Mouse (Mus musculus): ENCODE measurements around the gene Rpgrip1l.
A peak's percentile ranks its signal among the peaks of the same experiment; 100 is the strongest.

The Rpgrip1l gene

DNA sequence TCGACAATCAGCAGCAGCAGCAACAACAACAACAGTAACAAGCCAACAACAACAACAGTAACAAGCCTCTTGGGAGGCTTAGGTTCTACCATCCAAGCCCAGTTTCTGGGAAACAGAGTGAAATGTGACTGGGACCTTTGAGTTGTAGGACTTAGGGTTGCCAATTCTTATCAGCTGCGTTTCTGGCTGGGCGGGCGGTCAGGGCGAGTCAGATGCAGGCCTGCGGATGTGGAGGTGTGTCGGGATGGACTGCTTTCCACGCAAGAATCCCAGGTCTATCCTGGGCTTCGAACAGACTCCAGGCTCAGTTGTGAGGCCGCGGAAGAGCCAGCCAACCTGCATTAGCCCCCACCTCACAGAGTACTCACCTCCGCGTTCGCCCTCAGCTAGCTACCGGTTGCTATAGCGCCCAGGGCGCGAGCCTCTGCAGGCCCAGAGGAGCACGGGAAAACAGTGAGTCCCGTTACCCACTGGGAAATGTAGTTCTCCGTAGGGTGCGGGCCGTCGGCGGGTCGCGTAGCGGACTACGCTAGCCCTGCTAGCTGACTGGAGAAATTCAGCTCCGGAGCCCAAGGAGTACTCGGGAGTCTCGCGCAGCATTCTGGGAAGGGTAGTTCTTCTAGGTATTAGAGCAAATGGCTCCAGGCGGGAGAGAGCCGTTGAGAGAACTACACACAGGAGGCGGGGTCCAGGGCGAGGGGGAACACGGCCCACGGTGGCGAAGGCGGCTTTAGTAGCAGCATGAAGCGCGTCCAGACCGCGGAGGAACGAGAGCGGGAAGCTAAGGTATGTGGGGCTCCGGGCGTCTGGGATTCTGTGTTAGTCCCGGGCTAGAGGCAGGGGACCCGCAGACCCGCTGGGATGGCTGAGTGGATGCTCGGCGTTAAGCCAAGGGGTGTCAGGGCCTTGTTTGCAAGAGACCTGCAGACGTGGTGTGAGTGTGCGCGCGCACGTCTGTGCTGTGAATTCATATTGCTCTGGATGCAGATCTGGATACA lies at the start of gene Rpgrip1l, which contains the start of gene Fto:
Gene Rpgrip1l (minus strand): TSS at position 428 of the 998 bp plus-strand sequence.
Gene Fto (plus strand): TSS at position 691 of the 998 bp plus-strand sequence.
- H3K4me1 ChIP-seq (replicated peaks; ENCODE audit: low read depth, low read length), result peaks cover 15% of the 10 kb centered on the region
- H3K4me3 ChIP-seq (replicated peaks; ENCODE audit: low read length), result peak within 1 kb of the TSS; percentile 87
- no peaks in the 10 kb centered on the region for H3K36me3 ChIP-seq (ENCODE audit: insufficient read depth, low read length)
- TF ChIP-seq CTCF (conservative IDR thresholded peaks at IDR 0.05; ENCODE audit: low read length) (peak; percentile 19), POU5F1 (IDR thresholded peaks at IDR 0.05; ENCODE audit: borderline replicate concordance, low read length) (no peak)
- no peaks in the 10 kb centered on the region for H3K9me3 ChIP-seq (ENCODE audit: low read length)
- no peaks in the 10 kb centered on the region for H3K27me3 ChIP-seq (ENCODE audit: insufficient read depth, low read length)

DNA sequence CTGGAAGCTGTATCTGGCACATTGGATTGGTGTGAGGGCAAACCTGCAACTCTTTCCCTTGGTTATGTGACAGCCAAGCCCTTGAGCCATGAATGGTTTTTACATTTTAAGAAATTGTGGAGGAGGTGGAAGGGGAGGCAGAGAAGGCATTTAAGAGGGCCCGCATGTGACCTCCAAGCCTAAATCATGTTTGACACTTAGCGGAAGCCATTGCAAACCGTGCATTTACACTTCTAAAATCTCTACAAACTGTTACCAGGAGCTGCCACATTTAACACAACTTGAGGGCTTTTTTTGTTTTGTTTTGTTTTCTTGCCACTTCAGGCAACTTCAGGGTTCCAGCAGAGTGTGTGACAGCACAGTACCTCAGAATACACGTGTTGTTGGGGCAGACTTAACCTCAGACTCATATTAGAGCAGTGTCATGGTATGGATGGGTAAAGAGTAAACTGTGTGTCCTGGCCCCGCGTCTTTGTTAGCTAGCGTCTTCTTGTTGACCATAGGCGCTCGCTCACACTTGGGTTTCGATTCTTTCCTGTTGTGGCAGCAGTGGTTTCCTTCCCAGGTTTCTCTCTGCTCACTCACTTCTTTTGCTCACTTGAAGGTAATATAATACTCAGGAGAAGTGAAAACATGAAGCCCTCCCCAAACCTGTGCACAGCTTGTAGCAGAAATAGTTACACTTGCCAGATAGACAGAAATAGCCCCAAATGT lies 47.7 kb upstream of the Rpgrip1l start:
- no peaks in the 10 kb centered on the region for H3K27me3 ChIP-seq (ENCODE audit: insufficient read depth, low read length)
- peaks cover 44% of the 10 kb centered on the region for H3K4me1 ChIP-seq (replicated peaks; ENCODE audit: low read depth, low read length)
- no peaks in the 10 kb centered on the region for H3K9me3 ChIP-seq (ENCODE audit: low read length)
- no peak for TF ChIP-seq NANOG (IDR thresholded peaks at IDR 0.05; ENCODE audit: borderline replicate concordance, low read length)
- TF ChIP-seq POU5F1 (IDR thresholded peaks at IDR 0.05; ENCODE audit: borderline replicate concordance, low read length), result no peak
- no peak overlapping the region for H3K4me3 ChIP-seq (replicated peaks; ENCODE audit: low read length)
- no peaks in the 10 kb centered on the region for H3K36me3 ChIP-seq (ENCODE audit: insufficient read depth, low read length)

DNA sequence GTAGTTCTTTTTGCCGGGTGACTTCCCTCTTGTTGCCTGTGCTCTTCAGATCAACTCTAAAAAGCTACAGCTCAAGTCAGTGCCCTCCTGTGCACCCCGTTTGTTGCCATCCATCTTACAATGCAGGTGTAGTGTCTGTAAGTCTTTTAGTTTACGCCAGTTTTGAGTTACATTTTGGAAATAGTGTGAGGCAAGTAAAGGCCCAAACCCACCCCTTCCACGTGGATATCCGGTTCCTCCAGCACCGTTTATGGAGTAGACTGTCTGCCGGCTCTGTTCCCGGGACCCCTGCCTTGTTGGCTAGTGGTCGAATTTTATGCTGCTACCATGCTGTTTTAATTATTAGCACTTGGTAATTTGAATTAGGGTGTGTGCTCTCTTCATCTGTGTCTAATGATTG lies 46.4 kb upstream of the Rpgrip1l start:
- TF ChIP-seq POU5F1 (IDR thresholded peaks at IDR 0.05; ENCODE audit: borderline replicate concordance, low read length) (no peak), CTCF (conservative IDR thresholded peaks at IDR 0.05; ENCODE audit: low read length) (no peak), NANOG (IDR thresholded peaks at IDR 0.05; ENCODE audit: borderline replicate concordance, low read length) (no peak)
- Histone ChIP-seq H3K9me3 (ENCODE audit: low read length) (no peaks in the 10 kb centered on the region), H3K4me3 (replicated peaks; ENCODE audit: low read length) (no peak overlapping the region), H3K36me3 (ENCODE audit: insufficient read depth, low read length) (no peaks in the 10 kb centered on the region), H3K4me1 (replicated peaks; ENCODE audit: low read depth, low read length) (peaks cover 44% of the 10 kb centered on the region), H3K27me3 (ENCODE audit: insufficient read depth, low read length) (no peaks in the 10 kb centered on the region)

DNA sequence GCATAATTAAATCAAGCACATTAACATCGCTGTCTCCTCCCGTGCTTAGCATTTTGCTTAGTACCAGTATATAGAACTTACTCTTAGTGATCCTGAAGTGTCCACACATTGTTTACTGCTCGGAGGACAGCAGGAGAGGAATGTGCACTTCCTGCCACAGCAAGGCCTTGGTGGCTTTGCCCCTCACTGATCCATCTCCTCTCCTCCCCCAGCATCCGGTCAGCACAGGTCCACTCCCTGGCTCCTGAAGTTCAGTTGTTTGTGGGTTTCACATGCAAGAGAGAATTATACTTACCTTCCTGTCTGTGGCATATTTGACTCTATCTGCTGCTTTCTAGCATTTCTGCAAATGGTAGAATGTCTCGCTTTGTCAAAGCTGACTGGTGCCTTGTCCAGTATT lies 45.0 kb upstream of the Rpgrip1l start:
- Histone ChIP-seq H3K4me3 (replicated peaks; ENCODE audit: low read length) (no peak overlapping the region), H3K27me3 (ENCODE audit: insufficient read depth, low read length) (no peaks in the 10 kb centered on the region), H3K4me1 (replicated peaks; ENCODE audit: low read depth, low read length) (peaks cover 35% of the 10 kb centered on the region), H3K9me3 (ENCODE audit: low read length) (no peaks in the 10 kb centered on the region), H3K36me3 (ENCODE audit: insufficient read depth, low read length) (no peaks in the 10 kb centered on the region)
- TF ChIP-seq NANOG (IDR thresholded peaks at IDR 0.05; ENCODE audit: borderline replicate concordance, low read length), result no peak
- no peak for TF ChIP-seq CTCF (conservative IDR thresholded peaks at IDR 0.05; ENCODE audit: low read length)
- TF ChIP-seq POU5F1 (IDR thresholded peaks at IDR 0.05; ENCODE audit: borderline replicate concordance, low read length), result no peak

DNA sequence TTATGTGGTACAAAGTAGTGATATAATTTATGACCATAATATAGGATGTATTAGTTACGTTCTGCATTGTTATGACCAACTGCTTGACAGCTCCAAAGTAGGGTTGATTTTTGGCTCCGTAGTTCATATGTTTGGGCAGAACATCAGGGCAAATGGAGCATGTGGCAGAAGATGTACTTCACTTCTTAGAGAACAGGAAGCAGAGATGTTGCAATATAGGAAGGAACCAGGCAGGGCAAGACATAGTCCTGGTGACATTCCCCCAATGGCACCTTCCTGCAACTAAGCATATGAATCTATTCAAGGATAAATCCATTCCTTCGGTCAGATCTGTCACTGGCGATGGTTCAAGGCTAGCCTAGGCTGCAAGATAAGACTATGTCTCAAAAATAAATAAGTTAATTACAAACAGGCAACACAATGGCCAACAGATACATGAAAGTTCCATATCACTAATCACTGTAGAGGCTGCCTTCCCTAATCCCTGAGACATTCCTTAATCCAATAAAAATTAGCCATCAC lies 44.5 kb upstream of the Rpgrip1l start:
- Histone ChIP-seq H3K9me3 (ENCODE audit: low read length) (no peaks in the 10 kb centered on the region), H3K27me3 (ENCODE audit: insufficient read depth, low read length) (no peaks in the 10 kb centered on the region), H3K4me1 (replicated peaks; ENCODE audit: low read depth, low read length) (peaks cover 37% of the 10 kb centered on the region), H3K4me3 (replicated peaks; ENCODE audit: low read length) (no peak overlapping the region), H3K36me3 (ENCODE audit: insufficient read depth, low read length) (no peaks in the 10 kb centered on the region)
- TF ChIP-seq NANOG (IDR thresholded peaks at IDR 0.05; ENCODE audit: borderline replicate concordance, low read length) (no peak), POU5F1 (IDR thresholded peaks at IDR 0.05; ENCODE audit: borderline replicate concordance, low read length) (no peak), CTCF (conservative IDR thresholded peaks at IDR 0.05; ENCODE audit: low read length) (no peak)

DNA sequence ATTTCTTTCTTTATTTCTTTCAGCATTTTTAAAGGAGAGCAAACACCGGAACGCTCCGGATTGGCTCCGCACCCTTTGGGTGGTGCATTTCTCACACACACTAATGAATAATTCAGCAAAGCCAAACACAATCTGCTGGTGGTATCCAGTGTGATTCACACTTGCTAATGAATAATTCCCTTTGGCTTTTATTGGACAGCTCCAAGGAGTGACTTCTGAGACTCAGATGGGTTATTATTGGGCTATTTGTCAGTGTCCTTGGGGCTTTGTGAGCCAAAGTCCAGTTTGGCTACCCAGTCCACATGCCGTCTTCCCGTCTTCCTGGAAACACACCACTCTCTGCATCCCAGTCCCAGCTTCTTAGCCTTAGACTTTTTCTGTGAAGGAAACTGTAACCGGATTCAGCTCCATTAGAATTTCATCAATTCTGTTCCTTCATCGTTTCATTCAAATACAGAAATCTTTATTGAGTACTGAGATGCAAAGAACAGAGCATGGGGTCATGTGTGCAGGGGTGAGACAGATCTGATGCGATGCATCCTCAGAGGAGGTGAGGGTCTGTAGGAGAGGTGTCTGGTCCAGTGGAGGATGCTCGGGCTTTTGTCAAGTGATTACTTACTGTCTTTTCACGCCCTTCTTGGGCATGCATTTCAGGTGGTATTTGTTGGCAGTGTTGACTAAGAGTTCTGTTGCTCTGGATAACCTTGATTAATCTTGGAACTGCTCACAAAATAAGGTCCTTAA lies 43.1 kb upstream of the Rpgrip1l start:
- Histone ChIP-seq H3K4me3 (replicated peaks; ENCODE audit: low read length) (no peak overlapping the region), H3K27me3 (ENCODE audit: insufficient read depth, low read length) (no peaks in the 10 kb centered on the region), H3K4me1 (replicated peaks; ENCODE audit: low read depth, low read length) (peaks cover 37% of the 10 kb centered on the region), H3K36me3 (ENCODE audit: insufficient read depth, low read length) (no peaks in the 10 kb centered on the region), H3K9me3 (ENCODE audit: low read length) (no peaks in the 10 kb centered on the region)
- TF ChIP-seq POU5F1 (IDR thresholded peaks at IDR 0.05; ENCODE audit: borderline replicate concordance, low read length), result no peak
- TF ChIP-seq CTCF (conservative IDR thresholded peaks at IDR 0.05; ENCODE audit: low read length), result no peak
- TF ChIP-seq NANOG (IDR thresholded peaks at IDR 0.05; ENCODE audit: borderline replicate concordance, low read length), result no peak

DNA sequence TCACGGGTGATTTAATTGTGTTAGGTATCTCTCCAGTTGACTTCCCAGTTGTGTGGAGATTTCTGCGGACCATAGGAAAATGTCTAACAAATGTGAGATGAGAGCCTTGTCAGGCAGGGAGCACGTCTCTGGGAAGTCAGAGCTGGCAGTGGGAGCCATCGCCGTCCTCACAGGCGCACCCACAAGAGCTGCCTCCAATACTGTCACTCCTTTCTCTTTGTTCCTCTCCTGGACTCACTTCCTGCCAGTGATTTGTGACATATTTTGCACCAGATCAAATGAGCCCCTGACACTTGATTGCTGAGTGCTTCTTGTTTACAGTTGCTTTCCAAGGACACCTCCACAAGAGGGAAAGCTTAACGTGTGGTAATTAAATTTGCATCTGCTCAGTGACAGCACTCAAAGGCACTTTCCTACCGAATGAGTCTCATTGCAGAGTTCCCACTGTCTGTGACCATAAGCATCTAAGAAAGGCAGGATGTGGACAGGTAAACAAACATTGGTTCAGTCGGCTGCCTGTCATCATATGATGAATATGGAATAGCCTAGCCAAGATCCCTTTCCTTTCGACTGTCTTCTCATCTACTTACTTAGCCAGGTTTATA lies 42.3 kb upstream of the Rpgrip1l start:
- no peaks in the 10 kb centered on the region for H3K9me3 ChIP-seq (ENCODE audit: low read length)
- H3K36me3 ChIP-seq (ENCODE audit: insufficient read depth, low read length), result no peaks in the 10 kb centered on the region
- no peaks in the 10 kb centered on the region for H3K27me3 ChIP-seq (ENCODE audit: insufficient read depth, low read length)
- H3K4me3 ChIP-seq (replicated peaks; ENCODE audit: low read length), result no peak overlapping the region
- no peak for TF ChIP-seq CTCF (conservative IDR thresholded peaks at IDR 0.05; ENCODE audit: low read length)
- no peak for TF ChIP-seq NANOG (IDR thresholded peaks at IDR 0.05; ENCODE audit: borderline replicate concordance, low read length)
- TF ChIP-seq POU5F1 (IDR thresholded peaks at IDR 0.05; ENCODE audit: borderline replicate concordance, low read length), result no peak
- peaks cover 37% of the 10 kb centered on the region for H3K4me1 ChIP-seq (replicated peaks; ENCODE audit: low read depth, low read length)
